ENCODE assay signal across 26 mouse cellular contexts in genomic region chr2:35785877-35786276, GRCm38 (mm10).
"Had no signal": no experiment of that assay in that cellular context is flagged by ENCODE, and none has a peak within 500 bp of the region (broad histone marks: within the 10 kb centered on the region; RNA-seq: fewer than 3 reads in every experiment).

No protein-coding gene starts in this region.

- H3K4me2 ChIP-seq: heart, embryonic 11.5 days; heart, embryonic 13.5 days; heart, embryonic 15.5 days; hindbrain, embryonic 13.5 days; hindbrain, embryonic 15.5 days; kidney, embryonic 15.5 days; limb, embryonic 13.5 days; limb, embryonic 15.5 days; liver, embryonic 12.5 days had no signal

- H3K9ac ChIP-seq: heart, embryonic 13.5 days; heart, embryonic 15.5 days; hindbrain, embryonic 13.5 days; hindbrain, embryonic 15.5 days; kidney, embryonic 15.5 days; limb, embryonic 13.5 days; limb, embryonic 15.5 days; liver, embryonic 12.5 days had no signal

- H3K27me3 ChIP-seq: hindbrain, embryonic 13.5 days; hindbrain, embryonic 15.5 days; kidney, embryonic 15.5 days; limb, embryonic 13.5 days; limb, embryonic 15.5 days had no signal

- H3K27ac ChIP-seq: heart, adult 2 months; heart, embryonic 13.5 days; heart, embryonic 15.5 days; hindbrain, embryonic 13.5 days; hindbrain, embryonic 15.5 days; hindbrain, postnatal 0 days; kidney, embryonic 15.5 days; kidney, postnatal 0 days; limb, embryonic 13.5 days; limb, embryonic 15.5 days; liver, embryonic 12.5 days had no signal

- ATAC-seq: hindbrain, postnatal 0 days; intestine, embryonic 16.5 days; liver, embryonic 12.5 days had no signal

- H3K4me1 ChIP-seq: kidney, embryonic 15.5 days; limb, embryonic 13.5 days; liver, embryonic 12.5 days had no signal

- H3K9me3 ChIP-seq: heart, embryonic 13.5 days; heart, embryonic 15.5 days; hindbrain, embryonic 13.5 days; hindbrain, embryonic 15.5 days; kidney, embryonic 15.5 days; limb, embryonic 13.5 days; limb, embryonic 15.5 days; liver, embryonic 12.5 days had no signal

- H3K4me3 ChIP-seq: heart, adult 2 months; heart, embryonic 13.5 days; heart, embryonic 15.5 days; hindbrain, embryonic 13.5 days; hindbrain, embryonic 15.5 days; kidney, embryonic 15.5 days; limb, embryonic 13.5 days; limb, embryonic 15.5 days; liver, embryonic 12.5 days had no signal

- H3K36me3 ChIP-seq: heart, embryonic 13.5 days; heart, embryonic 15.5 days; hindbrain, embryonic 13.5 days; hindbrain, embryonic 15.5 days; kidney, embryonic 15.5 days; limb, embryonic 13.5 days; limb, embryonic 15.5 days; liver, embryonic 12.5 days had no signal

- DNase-seq: gastrocnemius, postnatal 14 days; gastrocnemius, postnatal 36 days; heart, adult 11 months; heart, adult 2 months; heart, postnatal 14 days; heart, postnatal 36 days; kidney, adult 11 months; kidney, adult 2 months; kidney, adult 9 months; kidney, postnatal 14 days; kidney, postnatal 36 days; layer of hippocampus, adult 9-11 months; layer of hippocampus, postnatal 36 days; left cerebral cortex, postnatal 4 days had no signal
